ENCODE assay signal across 8 mouse cellular contexts in the genomic region with DNA sequence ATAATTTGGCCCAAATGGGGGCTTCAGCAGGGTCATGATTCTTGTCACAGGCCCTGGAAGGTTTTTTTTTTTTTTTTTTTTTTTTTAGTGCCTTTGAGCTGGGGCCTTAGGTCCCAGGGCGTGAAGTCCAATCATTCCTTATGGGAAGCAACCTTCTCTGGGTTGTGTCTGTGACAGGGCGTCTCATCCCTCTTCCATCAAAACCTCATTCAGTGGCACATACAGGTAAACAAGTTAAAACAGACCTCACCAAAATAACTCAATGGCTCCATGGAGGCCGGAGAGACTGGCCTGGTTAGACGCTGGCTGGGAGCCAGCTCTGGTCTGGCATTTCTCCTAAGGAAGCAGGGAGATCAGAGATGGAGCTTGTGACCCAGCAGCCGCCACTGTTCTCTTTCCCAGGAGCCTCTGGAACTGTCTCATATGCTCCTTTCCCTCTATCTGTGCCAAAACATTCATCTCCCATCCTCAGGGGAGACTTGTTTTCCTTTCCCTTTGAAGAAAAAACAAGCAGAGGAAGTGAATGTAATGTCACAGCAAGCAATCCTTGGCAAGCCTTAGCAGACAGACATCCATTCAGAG. TPM values are rescaled to one million over a fixed set of nuclear protein-coding genes. Genes with fewer than 3 reads are reported as not detected.
DNase-seq lines count a peak whose midpoint lies in the region; ATAC-seq lines count a peak whose summit lies in the region.

No protein-coding gene starts in this region.

- WGBS in heart, embryonic 16.5 days: 28% methylated on average over 5 of the region's 5 CpGs

- no peak overlapping the region for H3K4me2 ChIP-seq in heart, embryonic 16.5 days (ENCODE audit: low read depth, low read length)

- H3K27me3 ChIP-seq in heart, embryonic 16.5 days (ENCODE audit: control insufficient read depth, insufficient read depth, low read length): no peaks in the 10 kb centered on the region

- H3K9ac ChIP-seq in heart, embryonic 16.5 days (ENCODE audit: low read length): no peak overlapping the region

- H3K4me1 ChIP-seq in heart, embryonic 16.5 days (ENCODE audit: control insufficient read depth, insufficient read depth, low read length): peaks cover 11% of the 10 kb centered on the region

- DNase-seq in adrenal gland, adult (ENCODE audit: inconsistent age in 2 of 2, low spot score in 1 of 2): peak; percentile 64 to 85
- no peak for DNase-seq in adrenal gland, postnatal 4 days (ENCODE audit: low spot score in 2 of 2)
- peak; percentile 58 for DNase-seq in urinary bladder, postnatal 14 days (ENCODE audit: low spot score)
- no peak for DNase-seq in urinary bladder, postnatal 10 days (ENCODE audit: low spot score)
- DNase-seq in layer of hippocampus, postnatal 14 days (ENCODE audit: low spot score in 2 of 2): peak; percentile 40 to 56
- DNase-seq in thymus, postnatal 4 days: no peak

- ATAC-seq in heart, embryonic 16.5 days (replicated peaks; ENCODE audit: extremely low read depth, insufficient read depth, low FRiP score): peak; percentile 69
- no peak for ATAC-seq in CD4-positive, CD25-positive, alpha-beta regulatory T cell, adult 4 months

- no peaks in the 10 kb centered on the region for H3K9me3 ChIP-seq in heart, embryonic 16.5 days (replicated peaks; ENCODE audit: control insufficient read depth, low read length)

- peaks cover 17% of the 10 kb centered on the region for H3K36me3 ChIP-seq in heart, embryonic 16.5 days (ENCODE audit: control insufficient read depth, insufficient read depth)

- no peak overlapping the region for H3K4me3 ChIP-seq in heart, embryonic 16.5 days (ENCODE audit: low read length)

- H3K27ac ChIP-seq in heart, embryonic 16.5 days (ENCODE audit: low read length): peak overlapping the region; percentile 67

RNA-seq across cellular contexts. Expression of a gene that starts 27.7 kb away (rescaled TPM):
- total RNA-seq in adrenal gland, postnatal 4 days (2021): 10 to 100 TPM; 65.8 to 67.5 TPM
- polyA plus RNA-seq in heart, embryonic 16.5 days (2015; fragmentation: Nextera tagmentation; extraction: Ambion mirVana): 77.5 and 80.0 TPM in 2 replicates
- 1 to 10 TPM; 6.5 to 9.8 TPM for total RNA-seq in layer of hippocampus, postnatal 14 days (2021)
- polyA plus RNA-seq in CD4-positive, CD25-positive, alpha-beta regulatory T cell, adult 4 months (2017; shearing (Covaris generic)): 1 to 10 TPM; 1.4 to 3.5 TPM

RNA-seq across cellular contexts. Expression of a gene that starts 37.6 kb away (rescaled TPM):
- 10 to 100 TPM; 28.9 to 30.6 TPM for total RNA-seq in adrenal gland, postnatal 4 days (2021)
- polyA plus RNA-seq in heart, embryonic 16.5 days (2015; fragmentation: Nextera tagmentation; extraction: Ambion mirVana): 14.5 and 17.4 TPM in 2 replicates
- 10 to 100 TPM; 53.8 to 54.7 TPM for total RNA-seq in layer of hippocampus, postnatal 14 days (2021)
- polyA plus RNA-seq in CD4-positive, CD25-positive, alpha-beta regulatory T cell, adult 4 months (2017; shearing (Covaris generic)): 10 to 100 TPM; 38.6 TPM

RNA-seq across cellular contexts. Expression of a gene that starts 37.6 kb away (rescaled TPM):
- 10 to 100 TPM; 37.6 to 40.1 TPM for total RNA-seq in adrenal gland, postnatal 4 days (2021)
- 32.4 and 34.0 TPM in 2 replicates for polyA plus RNA-seq in heart, embryonic 16.5 days (2015; fragmentation: Nextera tagmentation; extraction: Ambion mirVana)
- total RNA-seq in layer of hippocampus, postnatal 14 days (2021): 10 to 100 TPM; 43.2 to 45.1 TPM
- 10 to 100 TPM; 11.8 to 17.9 TPM for polyA plus RNA-seq in CD4-positive, CD25-positive, alpha-beta regulatory T cell, adult 4 months (2017; shearing (Covaris generic))

Comparison
In these comparisons a context has a peak if more than half of its experiments do, and no peak if none do; other contexts are left out.
1. DNase-seq: peak in adrenal gland, adult (2 of 2), urinary bladder, postnatal 14 days (single experiment) and layer of hippocampus, postnatal 14 days (2 of 2); none in adrenal gland, postnatal 4 days (0 of 2), urinary bladder, postnatal 10 days (single experiment) and thymus, postnatal 4 days (single experiment).
2. RNA of a gene that starts 27.7 kb away (total RNA-seq): 65.8 to 67.5 TPM in adrenal gland, postnatal 4 days; 6.5 to 9.8 TPM in layer of hippocampus, postnatal 14 days; every median in the first group is over 4 times any median in the second.